Mouse (Mus musculus) lung, postnatal 14 days (tissue): ENCODE data around the gene Ttc23l.
"Not testable (repeated sequence)": the region's sequence is repeated elsewhere in the genome, so short reads cannot be mapped to it uniquely, and the experiment has no call there.

ENCODE experiments used
- DNase-seq: peaks from one replicate; pipeline ENCODE4 v3.0.0; 2021

Gene Ttc23l

DNA sequence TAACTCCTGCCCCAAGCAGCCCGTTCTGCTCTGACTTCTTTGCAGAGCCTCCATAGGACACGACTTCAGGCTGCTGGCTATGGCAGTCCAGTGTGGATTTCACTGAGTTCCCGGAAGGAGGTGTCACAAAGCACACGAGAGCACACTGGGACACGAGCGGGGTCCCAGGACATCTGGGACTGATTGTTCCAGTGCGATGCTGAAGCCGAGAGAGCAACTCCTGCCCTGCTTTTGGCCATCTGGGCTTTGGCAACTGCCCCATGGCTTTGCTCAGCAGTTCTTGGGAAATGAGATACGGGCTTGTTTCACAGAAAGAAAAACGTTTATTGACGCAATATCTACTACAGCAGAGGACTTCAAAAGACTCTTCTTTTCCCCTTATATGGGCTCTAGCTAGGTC lies 52.4 kb downstream of the Ttc23l start:
- peak; percentile 29 for DNase-seq

DNA sequence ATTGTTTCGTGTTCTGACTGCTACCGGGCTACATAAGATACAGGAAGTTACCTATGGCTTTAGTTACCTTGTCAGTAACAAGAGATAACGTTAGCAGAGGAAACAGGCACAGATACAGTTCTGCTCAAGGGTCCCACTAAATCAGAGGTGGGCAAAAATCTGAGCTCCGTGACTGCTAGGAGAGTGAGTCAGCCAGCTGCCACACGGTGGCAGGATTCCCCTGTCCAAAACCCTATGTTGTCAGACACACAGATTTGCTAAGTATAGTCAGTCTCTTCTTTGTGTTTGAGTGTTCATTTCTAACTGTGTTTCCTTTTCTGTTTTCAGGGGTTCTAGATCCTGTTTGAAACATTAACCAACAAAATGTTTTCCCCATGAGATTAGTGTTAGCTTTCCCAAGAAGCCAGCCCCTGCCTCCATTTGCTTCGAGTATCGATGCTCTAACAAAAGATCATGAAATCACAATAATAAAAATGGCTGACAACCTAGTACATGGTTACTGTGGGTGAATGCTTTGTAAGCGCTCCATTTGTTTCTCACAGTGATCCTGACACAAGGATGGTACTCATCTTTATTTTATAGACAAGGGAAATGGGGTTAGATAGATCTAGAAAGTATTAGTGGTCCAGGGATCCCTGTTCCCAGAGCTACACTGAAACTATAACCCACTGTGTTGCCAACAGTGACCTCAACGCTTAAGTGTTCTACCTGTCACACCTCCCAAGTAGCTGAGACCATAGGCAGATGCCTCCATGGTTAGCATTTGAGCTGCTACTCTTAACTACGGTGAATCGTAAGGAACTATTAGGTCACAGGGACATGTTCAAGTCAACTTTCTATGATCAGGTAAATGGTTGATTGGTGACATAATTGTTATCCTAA lies 57.4 kb downstream of the Ttc23l start:
- peak; percentile 56 for DNase-seq

DNA sequence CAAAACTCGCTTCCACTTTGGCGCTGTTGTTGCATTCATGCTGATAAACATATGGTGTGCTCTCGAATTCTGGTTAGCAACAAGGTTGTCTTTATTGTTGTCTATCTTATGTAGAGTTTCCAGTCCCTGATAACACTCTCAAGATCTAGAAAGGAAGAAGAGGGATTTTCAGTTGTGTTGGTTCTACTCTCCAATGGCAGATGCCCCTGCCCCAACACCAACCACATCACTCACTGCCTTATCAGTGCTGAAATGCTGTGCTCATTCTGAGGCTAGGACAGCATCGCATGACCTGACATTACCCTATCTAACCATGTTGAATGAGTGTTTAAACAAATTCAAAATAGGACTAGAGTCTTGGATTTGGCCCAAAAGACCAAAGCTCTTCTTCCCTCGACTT lies 58.4 kb downstream of the Ttc23l start:
- DNase-seq = no peak

DNA sequence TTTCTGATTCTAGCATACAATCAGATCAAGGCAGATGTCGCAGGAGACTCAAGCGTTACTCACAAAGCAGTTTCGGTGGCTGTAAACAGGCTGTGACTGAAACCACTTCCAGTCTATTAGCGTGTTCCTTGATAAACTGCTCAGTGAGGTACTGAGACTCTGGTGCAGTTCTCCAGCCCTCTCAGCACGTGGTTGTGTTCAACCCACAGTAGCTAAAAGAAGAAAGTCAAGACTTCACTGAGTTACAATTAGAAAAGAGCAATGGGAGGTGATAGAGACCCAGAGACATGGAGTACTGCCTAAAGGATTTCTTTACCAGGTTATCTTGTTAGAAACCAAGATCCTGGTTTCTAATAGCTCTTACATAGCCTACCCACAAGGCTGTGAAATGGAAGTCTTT lies 58.9 kb downstream of the Ttc23l start:
- DNase-seq = no peak

DNA sequence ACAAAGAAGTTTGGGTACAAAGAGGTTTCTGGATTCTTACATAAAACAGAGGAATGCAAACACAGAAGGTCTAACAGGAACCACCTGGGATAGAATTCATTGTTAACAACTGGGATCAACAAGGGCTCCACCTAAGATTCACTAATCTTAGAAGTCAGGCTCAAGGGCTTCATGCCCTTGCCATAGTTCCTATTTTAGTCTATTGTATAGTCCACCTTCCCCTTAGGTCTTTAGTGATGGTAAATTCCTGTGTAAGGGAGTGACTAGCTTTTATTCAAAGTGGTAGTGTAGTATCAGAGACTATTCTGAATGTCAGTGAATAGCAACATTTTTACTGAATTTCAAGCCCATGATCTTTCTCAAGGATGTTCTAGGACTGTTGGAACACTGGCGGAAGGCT lies 61.8 kb downstream of the Ttc23l start:
- DNase-seq = not testable (repeated sequence)

DNA sequence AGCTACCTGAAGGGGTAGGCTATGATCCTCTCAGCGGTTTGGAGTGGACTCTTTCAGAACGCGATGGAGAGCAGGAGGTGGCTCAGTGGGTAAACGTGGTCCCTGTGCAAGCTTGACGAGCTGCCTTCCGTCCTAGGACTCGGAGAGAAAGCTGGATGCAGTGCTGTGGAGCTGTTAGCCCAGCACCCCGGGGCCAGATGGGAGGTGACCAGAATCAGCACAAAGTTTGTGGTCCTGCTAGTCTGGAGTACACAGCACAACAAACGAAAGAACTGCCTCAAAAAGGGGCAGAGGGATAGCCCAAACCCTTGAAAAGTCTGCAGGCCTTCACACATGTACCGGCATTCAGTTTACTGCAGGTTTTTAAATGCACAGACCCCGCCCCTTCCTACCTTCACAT lies 62.5 kb downstream of the Ttc23l start:
- no peak for DNase-seq

DNA sequence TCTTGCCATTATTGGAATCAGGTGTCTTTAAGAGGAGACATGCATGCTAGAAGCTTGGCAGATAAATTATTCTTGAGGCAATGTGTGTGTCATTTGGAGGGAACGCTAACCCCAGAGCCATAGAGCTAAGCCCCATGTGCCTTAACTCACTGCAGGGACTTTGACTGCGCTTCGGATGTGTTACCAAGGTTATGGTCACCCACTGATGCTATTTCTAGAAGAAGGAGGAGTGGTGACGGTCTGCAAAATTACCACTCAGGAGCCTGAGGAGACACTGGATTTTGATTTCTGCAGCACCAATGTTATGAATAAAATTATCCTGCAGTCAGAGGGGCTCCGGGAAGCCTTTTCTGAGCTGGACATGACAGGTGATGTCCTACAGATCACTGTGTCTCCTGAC lies 68.4 kb downstream of the Ttc23l start:
- no peak for DNase-seq

DNA sequence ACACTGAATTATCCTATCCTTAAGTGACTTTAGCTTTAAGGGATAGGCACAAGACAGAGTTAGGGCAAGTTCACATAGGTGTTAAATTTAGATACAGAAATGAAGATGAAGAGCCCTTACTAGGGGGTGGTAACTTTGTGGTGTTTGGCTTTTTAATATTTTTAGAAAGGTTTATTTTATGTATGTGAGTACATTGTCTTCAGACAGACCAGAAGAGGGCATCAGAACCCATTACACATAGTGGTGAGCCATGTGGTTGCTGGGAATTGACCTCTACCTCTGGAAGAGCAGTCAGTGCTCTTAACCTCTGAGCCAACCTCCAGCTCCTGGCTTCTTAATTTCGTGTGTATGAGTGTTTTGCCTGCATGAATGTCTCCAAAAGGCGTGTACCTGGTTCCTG lies 71.2 kb downstream of the Ttc23l start:
- DNase-seq = no peak

DNA sequence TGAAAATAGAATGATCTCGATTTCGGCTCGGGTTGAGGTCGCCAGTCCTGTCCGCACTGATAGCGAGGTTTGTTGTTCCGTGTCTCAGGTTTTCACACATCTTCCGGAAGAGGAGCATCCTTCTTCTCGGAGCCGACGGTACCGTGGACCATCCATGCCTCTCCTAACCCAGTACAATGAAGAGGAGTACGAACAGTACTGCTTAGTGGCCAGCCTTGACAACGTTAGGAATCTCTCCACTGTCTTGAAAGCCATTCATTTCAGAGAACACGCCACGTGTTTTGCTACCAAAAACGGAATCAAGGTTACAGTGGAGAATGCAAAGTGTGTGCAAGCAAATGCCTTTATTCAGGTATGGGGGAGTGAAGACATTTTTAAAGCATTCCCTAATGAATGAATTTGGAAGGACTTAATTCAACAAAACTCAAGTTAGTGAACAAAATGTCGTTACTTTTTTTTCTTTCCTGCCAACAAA lies 72.1 kb downstream of the Ttc23l start:
- no peak for DNase-seq

DNA sequence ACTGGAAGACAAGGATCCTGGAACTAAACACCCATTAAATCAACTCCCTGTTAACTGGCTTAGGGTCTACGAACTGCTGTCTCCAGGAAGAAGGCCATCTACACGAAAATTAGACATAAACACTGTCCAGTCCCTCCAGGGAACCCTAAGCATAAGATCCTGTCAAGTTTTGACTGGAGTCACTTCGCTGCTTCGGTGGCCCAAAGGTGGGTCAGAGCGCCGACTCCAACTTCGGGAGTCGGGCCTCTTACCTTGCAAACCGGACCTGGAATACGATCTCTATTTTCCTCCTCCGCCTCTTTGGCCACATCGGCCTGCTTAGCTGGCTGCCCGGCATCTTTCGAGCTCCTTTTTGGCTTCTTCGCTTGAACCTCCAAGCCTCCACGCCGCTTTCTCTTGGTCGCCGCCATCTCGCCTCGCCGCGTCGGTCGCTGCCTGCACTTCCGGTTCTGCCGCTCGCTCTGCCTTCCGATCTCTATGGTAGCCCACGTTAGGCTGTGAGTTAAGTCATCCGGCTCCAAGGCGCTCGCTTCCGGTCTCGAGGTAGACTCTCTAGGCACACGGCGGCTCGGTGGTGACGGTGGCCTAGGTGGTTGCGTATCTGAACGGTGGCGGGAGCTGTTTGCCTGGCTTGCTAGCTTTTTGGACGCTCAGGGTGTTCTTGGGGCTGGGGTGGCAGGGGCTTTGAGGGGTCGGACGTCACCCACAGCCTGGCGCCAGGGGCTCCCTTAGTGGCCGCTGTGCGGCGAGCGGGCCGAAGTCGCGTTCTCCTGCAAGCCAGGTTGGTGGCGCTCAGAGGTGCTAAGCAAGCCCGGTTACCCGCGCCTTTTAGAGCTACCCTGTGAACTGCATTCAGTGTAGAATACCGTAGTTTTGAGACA lies 72.7 kb downstream of the Ttc23l start, which contains the start of the genes Brix1 and Rad1:
TSS of gene Brix1 (minus strand) at position 464 of the 881 bp plus-strand sequence.
TSS of gene Rad1 (plus strand) at position 535 of the 881 bp plus-strand sequence.
- DNase-seq = peak; percentile 92

DNA sequence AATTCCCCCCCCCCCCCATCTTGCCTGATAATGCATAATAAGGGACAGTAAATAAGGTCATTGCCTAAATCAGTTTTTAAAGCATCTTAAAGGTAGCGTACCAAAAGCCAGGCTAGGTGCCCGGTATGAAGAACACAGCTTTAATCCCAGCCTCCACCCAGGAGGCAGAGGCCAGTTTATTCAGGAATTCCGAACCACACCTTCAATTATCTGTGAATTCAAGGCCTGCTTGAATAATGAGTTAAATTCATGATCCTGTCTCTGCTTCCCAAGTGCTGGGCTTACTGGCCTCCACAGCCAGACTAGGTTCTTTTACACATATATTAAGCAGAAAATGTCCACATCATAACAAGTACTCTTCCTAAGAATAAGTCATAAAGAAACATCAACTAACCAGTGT lies 87.5 kb downstream of the Ttc23l start:
- no peak for DNase-seq

DNA sequence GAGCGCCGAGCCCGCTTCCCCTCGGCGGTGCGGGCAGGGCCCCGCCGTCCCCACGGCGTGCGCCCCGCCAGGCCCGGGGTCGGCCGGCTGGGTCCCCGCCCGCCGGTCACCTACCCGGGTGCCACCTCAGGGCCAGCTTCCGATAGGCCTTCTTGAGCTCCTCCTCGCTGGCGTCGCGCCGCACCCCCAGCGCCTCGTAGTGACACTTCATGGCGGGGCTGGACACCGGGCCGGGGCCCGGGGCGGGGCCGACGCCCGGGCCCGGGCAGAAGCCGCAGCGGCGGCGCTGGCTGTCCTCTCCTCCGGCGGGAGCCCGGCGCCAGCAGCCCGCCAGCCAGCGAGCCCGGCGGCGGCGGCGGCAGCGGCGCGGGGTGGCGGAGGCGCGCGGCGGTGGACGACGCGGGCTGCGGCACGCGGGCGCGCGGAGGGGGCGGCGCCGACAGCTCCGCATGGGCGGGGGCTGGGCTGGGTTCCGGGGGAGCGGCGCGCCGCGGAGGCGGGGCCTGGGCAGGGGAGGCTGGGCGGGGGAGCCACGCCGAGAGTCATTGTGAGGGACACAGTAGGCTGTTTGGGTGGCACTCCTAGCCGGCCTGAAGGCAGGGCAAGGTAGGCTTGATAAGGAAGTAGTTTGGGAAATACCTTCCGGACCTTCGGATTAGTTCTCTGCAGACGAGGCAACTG lies 88.2 kb downstream of the Ttc23l start, which contains the start of gene Dnajc21:
TSS of gene Dnajc21 (minus strand) at position 366 of the 681 bp plus-strand sequence.
- peak; percentile 90 for DNase-seq

DNA sequence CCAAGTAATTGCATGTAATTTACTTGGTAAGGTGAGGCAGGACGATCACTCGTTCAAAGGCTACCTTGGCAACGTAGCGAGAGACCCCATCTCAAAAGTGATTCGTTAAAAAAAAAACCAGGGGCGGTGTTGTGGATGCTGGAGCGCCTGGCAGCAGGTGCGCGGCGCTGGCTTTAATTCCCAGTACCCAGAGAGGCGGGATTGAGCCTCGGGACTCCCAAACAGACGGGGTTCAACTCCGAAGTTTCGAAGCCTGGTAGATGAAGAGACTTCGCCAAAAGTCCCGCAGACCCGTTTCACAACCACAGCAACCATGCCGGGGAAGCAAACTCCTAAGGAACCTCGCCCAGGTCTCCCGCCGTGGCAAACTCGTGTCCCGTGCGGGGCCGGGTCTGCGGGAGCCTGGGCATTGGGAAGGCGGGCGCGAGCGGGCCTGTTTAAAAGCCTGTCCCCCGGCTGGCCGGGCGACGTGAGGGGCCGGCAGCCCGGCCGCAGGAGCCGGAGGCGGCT lies 88.8 kb downstream of the Ttc23l start:
- DNase-seq = no peak

DNA sequence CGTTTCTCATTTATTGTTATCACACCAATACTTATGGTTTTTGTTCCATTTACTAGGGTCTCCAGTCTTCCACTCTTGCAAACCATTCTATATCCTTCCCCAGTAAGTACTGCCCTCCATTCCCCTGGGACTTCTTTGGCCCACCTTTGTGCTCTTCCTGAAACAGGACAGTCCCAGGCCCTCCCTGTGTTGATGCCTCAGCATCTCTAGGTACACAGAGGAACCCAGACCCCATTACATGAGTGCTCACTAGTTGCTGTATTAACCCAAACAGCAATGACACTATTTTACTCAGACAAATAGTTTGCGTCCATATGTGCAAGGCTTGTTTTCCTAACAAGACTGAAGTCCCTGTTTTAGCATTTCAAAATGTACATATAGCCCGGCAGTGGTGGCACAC lies 89.7 kb downstream of the Ttc23l start:
- DNase-seq = no peak

DNA sequence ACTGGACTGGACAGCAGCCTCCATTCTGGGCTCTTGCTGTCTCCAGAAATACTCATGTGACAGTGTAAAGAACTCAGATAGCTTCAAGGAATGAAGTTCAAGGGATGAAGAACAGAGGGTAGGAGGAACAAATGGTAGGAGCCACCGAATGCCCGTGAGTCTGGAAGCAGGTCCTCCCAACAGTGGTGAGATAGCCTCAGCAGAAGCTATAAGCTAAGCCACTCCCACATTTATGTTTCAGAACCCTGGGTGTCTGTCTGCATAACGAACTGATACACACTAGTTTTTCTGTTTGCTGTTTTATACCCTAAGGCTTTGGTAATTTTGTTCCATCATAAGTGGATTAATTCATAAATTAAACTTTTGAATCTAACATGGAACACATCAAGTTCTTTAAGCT lies 93.8 kb downstream of the Ttc23l start:
- no peak for DNase-seq

DNA sequence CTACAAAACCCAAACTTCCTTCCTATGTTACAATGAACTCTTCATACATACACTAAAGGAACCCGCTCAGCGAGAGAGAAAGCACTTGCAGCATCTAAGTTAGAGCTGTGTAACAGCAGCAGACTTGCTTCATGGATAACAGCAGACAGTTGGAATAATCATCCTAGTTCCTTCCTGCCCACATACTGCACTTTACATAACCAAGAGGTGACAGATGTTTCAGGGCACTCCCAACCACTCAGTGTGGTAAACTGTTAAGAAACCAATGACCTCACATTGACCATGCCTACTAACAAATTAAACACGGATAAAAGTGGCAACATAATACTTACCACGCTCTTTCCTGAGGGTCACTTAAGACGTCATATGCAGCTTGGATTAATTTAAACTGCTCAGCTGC lies 94.9 kb downstream of the Ttc23l start:
- DNase-seq = no peak

DNA sequence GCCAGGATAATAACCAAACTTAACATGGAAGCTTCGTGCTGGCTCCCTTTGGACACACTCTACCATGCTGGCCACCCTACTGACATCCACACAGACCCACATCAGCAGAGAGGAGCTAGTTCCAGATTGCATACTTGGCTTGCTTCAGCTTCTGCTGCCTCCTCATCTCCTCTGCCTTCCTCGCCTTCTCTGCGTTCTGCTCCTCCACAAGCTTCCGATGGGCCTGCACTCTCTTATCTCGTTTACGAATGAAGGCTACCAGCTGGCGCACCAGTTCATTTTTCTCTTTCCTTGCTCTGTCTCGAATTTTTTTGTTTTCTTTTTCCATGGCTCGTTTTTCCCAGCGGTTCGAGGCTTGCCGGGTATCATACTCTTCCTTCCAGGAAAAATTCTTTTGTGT lies 97.5 kb downstream of the Ttc23l start:
- DNase-seq = no peak
